Mouse (Mus musculus) forebrain, embryonic 14.5 days (tissue): ENCODE measurements at regions not wholly inside any gene's neighbourhood (a gene's known extent, or its start where the extent isn't known, plus 50 kb on each side); places are given as distances from the start of the nearest gene placed in this dataset.
A peak's percentile ranks its signal among the peaks of the same experiment; 100 is the strongest.

ENCODE experiments used
- ATAC-seq: fragments of 200-750 bp; cut with Nextera tagmentation; 2 replicates; pipeline ENCODE4 v1.8.0; 2017; ENCODE audit warnings: mild to moderate bottlenecking, moderate library complexity
- DNase-seq: peaks from one replicate; pipeline ENCODE4 v3.0.0-alpha.2; 2015; ENCODE audit warnings: low spot score
- H3K27ac ChIP-seq: fragments of 300-500 bp; sonication (generic); 2 replicates; pipeline ENCODE4 v1.5.1; 2014; ENCODE audit warnings: low read depth, mild to moderate bottlenecking, control low read depth, low read length, moderate library complexity
- H3K27me3 ChIP-seq: fragments of 300-500 bp; sonication (generic); replicated peaks from 2 replicates; pipeline ENCODE4 v1.6.1; 2014; ENCODE audit warnings: low read length, control low read depth, mixed read lengths; ENCODE audit not compliant: control insufficient read depth, insufficient read depth
- H3K36me3 ChIP-seq: fragments of 300-500 bp; sonication (generic); 2 replicates; pipeline ENCODE4 v1.6.1; 2014; ENCODE audit warnings: low read length, control low read depth; ENCODE audit not compliant: control insufficient read depth, insufficient read depth
- H3K4me1 ChIP-seq: fragments of 300-500 bp; sonication (generic); 2 replicates; pipeline ENCODE4 v1.6.1; 2014; ENCODE audit warnings: antibody characterized with exemption, low read length, control low read depth; ENCODE audit not compliant: control insufficient read depth, insufficient read depth
- H3K4me2 ChIP-seq: fragments of 300-500 bp; sonication (generic); 2 replicates; pipeline ENCODE4 v1.6.1; 2014; ENCODE audit warnings: mild to moderate bottlenecking, control low read depth, low read length
- H3K4me3 ChIP-seq: fragments of 300-500 bp; sonication (generic); 2 replicates; pipeline ENCODE4 v1.5.1; 2014; ENCODE audit warnings: low read depth, low read length, control low read depth
- H3K9ac ChIP-seq: fragments of 300-500 bp; sonication (generic); 2 replicates; pipeline ENCODE4 v1.6.1; 2014; ENCODE audit warnings: mild to moderate bottlenecking, low read length, control low read depth, moderate library complexity
- H3K9me3 ChIP-seq: fragments of 300-500 bp; sonication (generic); replicated peaks from 2 replicates; pipeline ENCODE4 v1.6.1; 2016; ENCODE audit warnings: low read length, control low read depth, mixed read lengths; ENCODE audit not compliant: control insufficient read depth
- WGBS: fragments of 180-500 bp; shearing (Covaris S2); extraction: QIAGEN DNeasy Blood & Tissue Kit; methylation state at CpG from one replicate; pipeline ENCODE4 v1.1.7; 2014; 5-methylcytosine and 5-hydroxymethylcytosine counted together

DNA sequence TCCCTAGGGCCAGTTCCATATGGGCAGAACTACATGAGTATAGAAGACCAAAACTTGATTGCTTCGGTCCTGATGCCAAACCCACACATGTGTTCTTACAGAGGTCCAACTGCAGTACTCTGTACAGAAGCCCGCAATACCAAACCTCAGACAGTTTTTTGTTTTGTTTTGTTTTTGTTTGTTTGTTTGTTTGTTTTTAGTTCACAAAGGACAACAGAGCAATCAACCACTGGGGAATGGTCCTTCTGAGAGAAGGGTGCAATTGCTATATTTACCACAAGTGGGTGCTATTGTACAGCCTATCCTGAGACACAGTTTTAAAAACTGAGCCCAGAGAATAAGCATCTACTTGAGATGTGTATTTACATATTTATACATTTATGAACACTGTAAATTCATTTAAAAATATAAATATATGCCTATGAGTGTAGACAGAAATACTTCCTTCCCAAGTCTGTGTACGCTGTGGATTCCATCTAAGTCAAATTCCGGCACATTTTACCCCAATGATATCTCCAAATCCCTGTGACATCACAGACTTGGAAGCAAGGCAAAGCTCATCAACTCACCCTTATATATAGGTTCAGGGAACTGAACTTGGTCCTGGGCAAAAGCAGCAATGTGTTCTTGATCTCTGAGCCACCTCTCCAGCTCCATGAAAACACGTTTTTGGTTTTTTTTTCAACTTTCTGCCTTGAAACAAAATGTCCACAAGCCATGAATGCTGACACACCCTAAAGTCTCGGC, 101.3 kb upstream of the A26c2 start:
- Histone ChIP-seq H3K4me2 (no peak overlapping the region), H3K27me3 (no peaks in the 10 kb centered on the region), H3K36me3 (no peaks in the 10 kb centered on the region), H3K9me3 (no peaks in the 10 kb centered on the region), H3K4me1 (no peaks in the 10 kb centered on the region), H3K4me3 (no peak overlapping the region), H3K27ac (no peak overlapping the region), H3K9ac (no peak overlapping the region)
- peak; percentile 72 for DNase-seq
- 68% methylated on average over 6 of the region's 6 CpGs for WGBS
- peak; percentile 68 for ATAC-seq

DNA sequence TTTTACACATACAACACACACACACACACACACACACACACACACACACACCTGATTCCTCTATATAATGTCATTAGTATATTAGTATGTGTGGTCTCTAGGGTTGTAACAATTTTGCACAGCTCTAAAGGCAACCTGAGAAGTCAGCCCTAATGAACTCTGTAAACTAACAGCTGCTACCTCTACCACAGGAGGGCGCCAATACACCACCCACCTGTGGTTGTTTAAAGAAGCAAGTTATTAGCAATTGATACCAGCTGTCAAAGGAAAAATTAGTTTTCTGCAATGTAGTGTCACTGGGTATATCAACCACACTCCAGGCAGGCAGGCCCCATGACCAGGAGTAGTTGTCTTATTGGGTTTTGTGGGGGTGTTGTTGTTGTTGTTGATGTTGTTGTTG, 98.8 kb upstream of the A26c2 start:
- peak; percentile 35 for DNase-seq
- H3K4me2 ChIP-seq, result no peak overlapping the region
- no peaks in the 10 kb centered on the region for H3K4me1 ChIP-seq
- ATAC-seq, result no peak
- H3K9me3 ChIP-seq, result no peaks in the 10 kb centered on the region
- no peak overlapping the region for H3K4me3 ChIP-seq
- H3K9ac ChIP-seq, result no peak overlapping the region
- H3K36me3 ChIP-seq, result no peaks in the 10 kb centered on the region
- no peak overlapping the region for H3K27ac ChIP-seq
- WGBS, result 0% methylated on average over 1 of the region's 1 CpGs
- H3K27me3 ChIP-seq, result no peaks in the 10 kb centered on the region

DNA sequence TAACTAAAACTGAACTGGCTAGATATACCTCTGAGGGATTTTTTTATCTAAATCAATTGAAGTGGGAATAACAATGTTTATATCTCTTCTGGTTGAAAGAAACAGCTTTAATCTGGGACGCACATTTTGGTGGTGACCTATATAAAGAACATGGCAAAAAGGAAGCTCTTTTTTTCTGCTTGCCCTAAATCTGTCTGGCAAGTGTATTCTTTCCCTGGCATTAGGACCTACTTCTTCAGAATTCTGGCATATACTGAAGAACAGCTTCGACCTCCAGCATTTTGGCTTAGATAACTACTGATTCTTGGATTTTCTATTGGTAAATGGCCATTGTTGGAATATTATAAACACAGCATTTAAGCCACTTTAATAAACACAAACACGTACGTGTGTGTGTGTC, 70.9 kb upstream of the A26c2 start:
- WGBS, result 74% methylated on average over 4 of the region's 4 CpGs
- Histone ChIP-seq H3K4me1 (no peaks in the 10 kb centered on the region), H3K4me3 (no peak overlapping the region), H3K9ac (no peak overlapping the region), H3K27ac (no peak overlapping the region), H3K4me2 (no peak overlapping the region), H3K27me3 (no peaks in the 10 kb centered on the region), H3K9me3 (no peaks in the 10 kb centered on the region), H3K36me3 (no peaks in the 10 kb centered on the region)
- DNase-seq (no peak), ATAC-seq (no peak)

DNA sequence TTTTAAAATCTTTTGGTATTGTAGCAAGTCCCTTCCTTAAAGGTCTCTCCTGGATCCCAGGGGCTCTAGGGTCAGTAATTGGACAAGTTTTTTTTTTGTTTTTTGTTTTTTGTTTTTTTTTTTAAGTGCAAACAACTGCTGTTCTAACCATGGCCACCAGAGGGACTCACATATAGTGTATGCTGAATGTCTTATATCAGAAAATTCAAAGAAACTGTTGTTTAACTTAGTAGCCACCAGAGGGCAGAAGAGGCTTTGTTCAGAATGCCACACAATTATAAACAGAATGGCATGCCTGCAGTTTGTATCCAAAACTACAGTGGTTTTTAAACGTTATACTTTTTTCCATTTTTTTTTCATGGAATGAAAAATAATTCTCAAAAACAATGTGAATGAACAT, 53.6 kb upstream of the A26c2 start:
- WGBS, result 15% methylated on average over 1 of the region's 1 CpGs

More for the DNA sequence above, 53.6 kb upstream of the A26c2 start:
- no peak overlapping the region for H3K27ac ChIP-seq
- DNase-seq (peak; percentile 87), ATAC-seq (peak; percentile 79)
- no peak overlapping the region for H3K4me3 ChIP-seq
- no peaks in the 10 kb centered on the region for H3K9me3 ChIP-seq
- H3K4me2 ChIP-seq, result no peak overlapping the region
- H3K4me1 ChIP-seq, result no peaks in the 10 kb centered on the region
- H3K27me3 ChIP-seq, result no peaks in the 10 kb centered on the region
- no peak overlapping the region for H3K9ac ChIP-seq
- H3K36me3 ChIP-seq, result no peaks in the 10 kb centered on the region
